Mouse (Mus musculus): ENCODE results near the gene Ing3. TPM values are rescaled to one million over a fixed set of nuclear protein-coding genes. Genes with fewer than 3 reads are reported as not detected.

Gene Ing3
- polyA plus RNA-seq, 1 experiment = 0.89 TPM

- Histone ChIP-seq H3K4me1 (ENCODE audit: control insufficient read depth) (no peaks in the 10 kb centered on the region), H3K9me3 (ENCODE audit: control insufficient read depth, low read length) (no peaks in the 10 kb centered on the region), H3K27me3 (ENCODE audit: control insufficient read depth) (peaks cover 35% of the 10 kb centered on the region), H3K36me3 (ENCODE audit: control insufficient read depth) (no peaks in the 10 kb centered on the region), H3K4me3 (replicated peaks) (no peak overlapping the region)
- TF ChIP-seq GATA1 (IDR thresholded peaks at IDR 0.05; ENCODE audit: low read length) (no peak), TAL1 (IDR thresholded peaks at IDR 0.05; ENCODE audit: low read length) (no peak)
These were observed 39.7 kb downstream of the Ing3 start for GRCm38 (mm10) chr6:21989081-21989480.

- H3K4me1 ChIP-seq (ENCODE audit: control insufficient read depth) = no peaks in the 10 kb centered on the region
- TF ChIP-seq TAL1 (IDR thresholded peaks at IDR 0.05; ENCODE audit: low read length) (no peak), GATA1 (IDR thresholded peaks at IDR 0.05; ENCODE audit: low read length) (no peak)
- peaks cover 30% of the 10 kb centered on the region for H3K27me3 ChIP-seq (ENCODE audit: control insufficient read depth)
- no peak overlapping the region for H3K4me3 ChIP-seq (replicated peaks)
- no peaks in the 10 kb centered on the region for H3K36me3 ChIP-seq (ENCODE audit: control insufficient read depth)
- H3K9me3 ChIP-seq (ENCODE audit: control insufficient read depth, low read length) = no peaks in the 10 kb centered on the region
These were observed 41.1 kb downstream of the Ing3 start for GRCm38 (mm10) chr6:21990181-21991135.

GRCm38 (mm10) chr6:21991151-21991550 lies 41.8 kb downstream of the Ing3 start:
- no peaks in the 10 kb centered on the region for H3K36me3 ChIP-seq (ENCODE audit: control insufficient read depth)
- peaks cover 23% of the 10 kb centered on the region for H3K27me3 ChIP-seq (ENCODE audit: control insufficient read depth)
- TF ChIP-seq TAL1 (IDR thresholded peaks at IDR 0.05; ENCODE audit: low read length) = no peak
- no peak for TF ChIP-seq GATA1 (IDR thresholded peaks at IDR 0.05; ENCODE audit: low read length)
- H3K9me3 ChIP-seq (ENCODE audit: control insufficient read depth, low read length) = no peaks in the 10 kb centered on the region
- H3K4me1 ChIP-seq (ENCODE audit: control insufficient read depth) = no peaks in the 10 kb centered on the region
- H3K4me3 ChIP-seq (replicated peaks) = no peak overlapping the region

GRCm38 (mm10) chr6:21993070-21993469 lies 43.7 kb downstream of the Ing3 start:
- TF ChIP-seq TAL1 (IDR thresholded peaks at IDR 0.05; ENCODE audit: low read length) = no peak
- no peak for TF ChIP-seq GATA1 (IDR thresholded peaks at IDR 0.05; ENCODE audit: low read length)
- Histone ChIP-seq H3K27me3 (ENCODE audit: control insufficient read depth) (peaks cover 4% of the 10 kb centered on the region), H3K4me1 (ENCODE audit: control insufficient read depth) (no peaks in the 10 kb centered on the region), H3K9me3 (ENCODE audit: control insufficient read depth, low read length) (no peaks in the 10 kb centered on the region), H3K36me3 (ENCODE audit: control insufficient read depth) (no peaks in the 10 kb centered on the region), H3K4me3 (replicated peaks) (no peak overlapping the region)

GRCm38 (mm10) chr6:21998131-21998530 lies 48.8 kb downstream of the Ing3 start:
- TF ChIP-seq GATA1 (IDR thresholded peaks at IDR 0.05; ENCODE audit: low read length) = no peak
- TF ChIP-seq TAL1 (IDR thresholded peaks at IDR 0.05; ENCODE audit: low read length) = no peak
- no peak overlapping the region for H3K4me3 ChIP-seq (replicated peaks)
- H3K9me3 ChIP-seq (ENCODE audit: control insufficient read depth, low read length) = no peaks in the 10 kb centered on the region
- H3K4me1 ChIP-seq (ENCODE audit: control insufficient read depth) = no peaks in the 10 kb centered on the region
- H3K27me3 ChIP-seq (ENCODE audit: control insufficient read depth) = no peaks in the 10 kb centered on the region
- H3K36me3 ChIP-seq (ENCODE audit: control insufficient read depth) = no peaks in the 10 kb centered on the region

GRCm38 (mm10) chr6:21999025-21999424 lies 49.7 kb downstream of the Ing3 start:
- Histone ChIP-seq H3K9me3 (ENCODE audit: control insufficient read depth, low read length) (no peaks in the 10 kb centered on the region), H3K4me1 (ENCODE audit: control insufficient read depth) (no peaks in the 10 kb centered on the region), H3K27me3 (ENCODE audit: control insufficient read depth) (no peaks in the 10 kb centered on the region), H3K4me3 (replicated peaks) (no peak overlapping the region), H3K36me3 (ENCODE audit: control insufficient read depth) (no peaks in the 10 kb centered on the region)
- TF ChIP-seq TAL1 (IDR thresholded peaks at IDR 0.05; ENCODE audit: low read length) (no peak), GATA1 (IDR thresholded peaks at IDR 0.05; ENCODE audit: low read length) (no peak)

GRCm38 (mm10) chr6:22000086-22000485 lies 50.7 kb downstream of the Ing3 start:
- no peak for TF ChIP-seq GATA1 (IDR thresholded peaks at IDR 0.05; ENCODE audit: low read length)
- TF ChIP-seq TAL1 (IDR thresholded peaks at IDR 0.05; ENCODE audit: low read length) = no peak
- Histone ChIP-seq H3K27me3 (ENCODE audit: control insufficient read depth) (no peaks in the 10 kb centered on the region), H3K36me3 (ENCODE audit: control insufficient read depth) (no peaks in the 10 kb centered on the region), H3K4me1 (ENCODE audit: control insufficient read depth) (no peaks in the 10 kb centered on the region), H3K4me3 (replicated peaks) (no peak overlapping the region), H3K9me3 (ENCODE audit: control insufficient read depth, low read length) (no peaks in the 10 kb centered on the region)

GRCm38 (mm10) chr6:22000881-22001280 lies 51.5 kb downstream of the Ing3 start:
- H3K9me3 ChIP-seq (ENCODE audit: control insufficient read depth, low read length) = no peaks in the 10 kb centered on the region
- no peak overlapping the region for H3K4me3 ChIP-seq (replicated peaks)
- no peaks in the 10 kb centered on the region for H3K4me1 ChIP-seq (ENCODE audit: control insufficient read depth)
- no peaks in the 10 kb centered on the region for H3K36me3 ChIP-seq (ENCODE audit: control insufficient read depth)
- TF ChIP-seq TAL1 (IDR thresholded peaks at IDR 0.05; ENCODE audit: low read length) = no peak
- TF ChIP-seq GATA1 (IDR thresholded peaks at IDR 0.05; ENCODE audit: low read length) = no peak
- H3K27me3 ChIP-seq (ENCODE audit: control insufficient read depth) = no peaks in the 10 kb centered on the region

- no peaks in the 10 kb centered on the region for H3K36me3 ChIP-seq (ENCODE audit: control insufficient read depth)
- no peaks in the 10 kb centered on the region for H3K27me3 ChIP-seq (ENCODE audit: control insufficient read depth)
- TF ChIP-seq GATA1 (IDR thresholded peaks at IDR 0.05; ENCODE audit: low read length) (no peak), TAL1 (IDR thresholded peaks at IDR 0.05; ENCODE audit: low read length) (no peak)
These were observed 52.0 kb downstream of the Ing3 start for GRCm38 (mm10) chr6:22001284-22001916.

More at GRCm38 (mm10) chr6:22001284-22001916, 52.0 kb downstream of the Ing3 start:
- no peak overlapping the region for H3K4me3 ChIP-seq (replicated peaks)
- no peaks in the 10 kb centered on the region for H3K4me1 ChIP-seq (ENCODE audit: control insufficient read depth)
- no peaks in the 10 kb centered on the region for H3K9me3 ChIP-seq (ENCODE audit: control insufficient read depth, low read length)

All from erythroblast, embryonic 14.5 days (primary cell).